Mouse (Mus musculus) hindbrain, embryonic 14.5 days (tissue): ENCODE results near the gene Plch1. TPM values are rescaled to one million over a fixed set of nuclear protein-coding genes. Genes with fewer than 3 reads are reported as not detected.
A peak's percentile ranks its signal among the peaks of the same experiment; 100 is the strongest.

Experiments
- ATAC-seq: fragments of 200-750 bp; cut with Nextera tagmentation; 2 replicates; pipeline ENCODE4 v1.8.0; 2017; ENCODE audit warnings: moderate number of reproducible peaks, mild to moderate bottlenecking, moderate TSS enrichment, moderate library complexity; ENCODE audit not compliant: low FRiP score
- DNase-seq: peaks from one replicate; pipeline ENCODE4 v3.0.0-alpha.2; 2015; ENCODE audit warnings: low spot score
- H3K27ac ChIP-seq: fragments of 300-500 bp; sonication (generic); 2 replicates; pipeline ENCODE4 v1.5.1; 2014; ENCODE audit warnings: mild to moderate bottlenecking, moderate library complexity
- H3K27me3 ChIP-seq: fragments of 300-500 bp; sonication (generic); 2 replicates; pipeline ENCODE4 v1.6.1; 2014; ENCODE audit warnings: mild to moderate bottlenecking, low read length, mixed read lengths; ENCODE audit not compliant: control insufficient read depth, insufficient read depth
- H3K36me3 ChIP-seq: fragments of 300-500 bp; sonication (generic); replicated peaks from 2 replicates; pipeline ENCODE4 v1.6.1; 2014; ENCODE audit not compliant: control insufficient read depth, insufficient read depth
- H3K4me1 ChIP-seq: fragments of 300-500 bp; sonication (generic); replicated peaks from 2 replicates; pipeline ENCODE4 v1.6.1; 2014; ENCODE audit warnings: antibody characterized with exemption, low read length, mixed read lengths; ENCODE audit not compliant: control insufficient read depth, insufficient read depth
- H3K4me2 ChIP-seq: fragments of 300-500 bp; sonication (generic); replicated peaks from 2 replicates; pipeline ENCODE4 v1.6.1; 2014; ENCODE audit warnings: mild to moderate bottlenecking, moderate library complexity
- H3K4me3 ChIP-seq: fragments of 300-500 bp; sonication (generic); replicated peaks from 2 replicates; pipeline ENCODE4 v1.5.1; 2014; ENCODE audit warnings: mild to moderate bottlenecking, low read length
- H3K9ac ChIP-seq: fragments of 300-500 bp; sonication (generic); 2 replicates; pipeline ENCODE4 v1.6.1; 2014
- H3K9me3 ChIP-seq: fragments of 300-500 bp; sonication (generic); 2 replicates; pipeline ENCODE4 v1.6.1; 2016; ENCODE audit warnings: low read length; ENCODE audit not compliant: control insufficient read depth
- WGBS: fragments of 180-500 bp; shearing (Covaris S2); extraction: QIAGEN DNeasy Blood & Tissue Kit; methylation state at CpG from one replicate; pipeline ENCODE4 v1.1.7; 2014; 5-methylcytosine and 5-hydroxymethylcytosine counted together
- polyA plus RNA-seq: library from polyadenylated mRNA; unstranded; fragments of >200 nt; fragmentation: Nextera tagmentation; extraction: Ambion mirVana; gene quantifications from 2 replicates; pipeline ENCODE4 v1.2.1, GENCODE M21; 2014

Plch1 gene
- polyA plus RNA-seq, 1 experiment from 2014 or later: 11.3 TPM

- no peak for DNase-seq
- ATAC-seq: no peak; the same call in 1 of the 2 replicates
- H3K9me3 ChIP-seq: no peaks in the 10 kb centered on the region
- H3K9ac ChIP-seq: no peak overlapping the region
- no peak overlapping the region for H3K4me3 ChIP-seq
- 13% methylated on average over 2 of the region's 2 CpGs for WGBS
- H3K36me3 ChIP-seq: no peaks in the 10 kb centered on the region
- H3K4me2 ChIP-seq: no peak overlapping the region
- H3K4me1 ChIP-seq: peaks cover 12% of the 10 kb centered on the region
- H3K27ac ChIP-seq: peak overlapping the region; percentile 43; the same call in 1 of the 2 replicates
- no peaks in the 10 kb centered on the region for H3K27me3 ChIP-seq
Measured at GRCm38 (mm10) chr3:63871249-63871648, 28.0 kb downstream of the Plch1 start.

DNA sequence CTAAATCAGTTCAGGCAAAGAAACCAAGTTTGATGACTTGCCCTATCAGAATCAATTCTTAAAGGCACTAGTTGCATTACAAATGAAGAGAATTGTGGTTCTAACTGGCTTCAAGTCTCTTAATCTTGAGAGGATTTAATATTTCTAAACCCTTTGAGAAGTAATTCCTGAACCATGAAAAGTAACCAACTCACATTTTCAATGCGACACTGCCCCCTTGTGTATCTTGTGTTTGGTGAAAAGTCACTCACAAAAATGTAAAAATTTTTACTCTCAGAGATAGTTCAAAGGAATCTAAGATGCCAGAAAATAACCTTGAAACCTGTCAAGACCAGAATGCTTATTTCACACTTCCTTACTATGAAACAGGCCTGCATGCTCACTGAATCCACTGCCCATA lies 31.0 kb downstream of the Plch1 start:
- no peaks in the 10 kb centered on the region for H3K36me3 ChIP-seq
- no peaks in the 10 kb centered on the region for H3K27me3 ChIP-seq
- no peak overlapping the region for H3K27ac ChIP-seq
- ATAC-seq: no peak
- no peaks in the 10 kb centered on the region for H3K9me3 ChIP-seq
- WGBS: 76% methylated on average over 1 of the region's 1 CpGs
- H3K4me2 ChIP-seq: no peak overlapping the region
- H3K9ac ChIP-seq: no peak overlapping the region
- peak; percentile 84 for DNase-seq
- peaks cover 21% of the 10 kb centered on the region for H3K4me1 ChIP-seq
- no peak overlapping the region for H3K4me3 ChIP-seq

DNA sequence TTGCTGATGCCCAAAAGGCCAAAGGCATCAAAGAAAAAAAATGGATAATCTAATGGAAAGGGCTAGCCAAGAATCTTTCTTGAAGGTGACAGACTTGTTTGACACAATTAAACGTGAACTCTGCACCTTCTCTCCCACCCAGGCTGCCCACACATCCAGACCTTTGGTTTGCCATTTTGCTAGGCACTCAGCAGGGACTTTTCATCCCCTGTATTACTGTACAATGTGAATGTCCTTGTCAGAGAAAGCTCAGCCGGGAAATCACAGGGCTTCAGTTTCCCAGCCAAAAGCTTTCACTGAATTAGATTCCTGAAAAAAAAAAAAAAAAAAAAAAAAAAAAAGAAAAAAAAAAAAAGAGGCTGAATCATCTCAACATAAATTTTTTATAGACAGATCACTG lies 34.2 kb downstream of the Plch1 start:
- no peak overlapping the region for H3K4me3 ChIP-seq
- no peak overlapping the region for H3K27ac ChIP-seq
- 47% methylated on average over 2 of the region's 2 CpGs for WGBS
- no peaks in the 10 kb centered on the region for H3K9me3 ChIP-seq
- no peak overlapping the region for H3K9ac ChIP-seq
- no peaks in the 10 kb centered on the region for H3K27me3 ChIP-seq
- ATAC-seq (no peak), DNase-seq (no peak)
- no peak overlapping the region for H3K4me2 ChIP-seq
- H3K4me1 ChIP-seq: peaks cover 9% of the 10 kb centered on the region; the same call in 1 of the 2 replicates
- H3K36me3 ChIP-seq: no peaks in the 10 kb centered on the region

DNA sequence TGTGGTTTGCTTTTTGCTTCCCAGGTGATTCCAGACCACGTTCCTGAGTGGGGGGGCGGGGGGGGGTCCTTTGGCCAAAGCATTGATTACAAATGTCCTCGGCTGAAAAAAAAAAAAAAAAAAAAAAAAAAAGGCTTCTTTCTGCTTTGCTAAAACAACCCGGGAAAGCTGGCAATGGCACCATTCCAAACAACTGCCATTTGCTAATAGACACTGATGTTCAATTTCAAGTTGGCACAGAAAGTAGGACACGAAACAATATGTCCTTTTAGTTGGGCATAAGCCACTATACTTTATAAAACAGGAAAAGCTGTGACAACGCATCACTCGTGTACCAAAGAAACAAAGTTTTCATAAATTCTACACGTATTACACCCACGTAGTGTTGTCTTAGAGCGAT lies 36.6 kb downstream of the Plch1 start:
- H3K9me3 ChIP-seq: no peaks in the 10 kb centered on the region
- ATAC-seq: no peak
- H3K4me3 ChIP-seq: no peak overlapping the region
- no peaks in the 10 kb centered on the region for H3K36me3 ChIP-seq
- peaks cover 9% of the 10 kb centered on the region; the same call in 1 of the 2 replicates for H3K4me1 ChIP-seq
- 71% methylated on average over 10 of the region's 10 CpGs for WGBS
- no peak overlapping the region for H3K9ac ChIP-seq
- H3K4me2 ChIP-seq: no peak overlapping the region
- DNase-seq: peak; percentile 44
- H3K27me3 ChIP-seq: no peaks in the 10 kb centered on the region
- H3K27ac ChIP-seq: no peak overlapping the region

- H3K27ac ChIP-seq: no peak overlapping the region
- H3K4me2 ChIP-seq: no peak overlapping the region
- H3K4me1 ChIP-seq: peaks cover 10% of the 10 kb centered on the region; the same call in 1 of the 2 replicates
- H3K9ac ChIP-seq: no peak overlapping the region
- H3K27me3 ChIP-seq: no peaks in the 10 kb centered on the region
- DNase-seq: no peak
- 81% methylated on average over 5 of the region's 5 CpGs for WGBS
- no peak for ATAC-seq
- H3K36me3 ChIP-seq: no peaks in the 10 kb centered on the region
- no peaks in the 10 kb centered on the region for H3K9me3 ChIP-seq
- H3K4me3 ChIP-seq: no peak overlapping the region
Measured at GRCm38 (mm10) chr3:63852828-63853227, 46.4 kb downstream of the Plch1 start.

DNA sequence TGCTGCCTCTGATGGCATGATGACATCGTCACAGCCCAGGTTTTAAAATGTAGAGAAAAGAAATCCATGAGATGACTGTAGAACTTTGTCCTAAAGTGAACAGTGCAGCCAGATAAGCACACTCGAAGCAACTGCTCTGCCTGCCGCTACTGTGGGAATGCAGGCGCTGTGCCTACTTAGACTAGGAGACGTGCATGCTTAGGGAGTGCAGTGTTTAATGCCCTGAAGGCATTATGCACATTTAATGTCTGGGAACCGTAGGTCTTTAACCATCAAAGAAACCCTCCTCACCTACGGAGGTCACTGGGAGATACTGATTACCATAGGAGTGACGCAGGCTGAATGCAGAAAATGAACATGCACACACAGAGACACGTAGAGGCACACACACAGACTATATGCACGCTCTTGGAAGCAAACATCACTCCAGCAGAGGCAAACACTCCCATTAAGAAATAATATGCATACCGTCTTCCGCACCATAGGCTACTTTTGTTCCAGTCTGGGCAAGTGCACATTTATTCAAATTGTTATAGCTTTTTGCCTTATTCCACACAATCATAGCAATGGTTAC lies 48.1 kb downstream of the Plch1 start:
- Histone ChIP-seq H3K36me3 (no peaks in the 10 kb centered on the region), H3K4me3 (peak overlapping the region; percentile 20), H3K4me2 (peak overlapping the region; percentile 50), H3K9me3 (no peaks in the 10 kb centered on the region), H3K9ac (peak overlapping the region; percentile 40), H3K27me3 (no peaks in the 10 kb centered on the region), H3K27ac (peak overlapping the region; percentile 38; the same call in 1 of the 2 replicates), H3K4me1 (peaks cover 10% of the 10 kb centered on the region; the same call in 1 of the 2 replicates)
- peak; percentile 64 for DNase-seq
- peak; percentile 88 for ATAC-seq
- WGBS: 20% methylated on average over 12 of the region's 12 CpGs

DNA sequence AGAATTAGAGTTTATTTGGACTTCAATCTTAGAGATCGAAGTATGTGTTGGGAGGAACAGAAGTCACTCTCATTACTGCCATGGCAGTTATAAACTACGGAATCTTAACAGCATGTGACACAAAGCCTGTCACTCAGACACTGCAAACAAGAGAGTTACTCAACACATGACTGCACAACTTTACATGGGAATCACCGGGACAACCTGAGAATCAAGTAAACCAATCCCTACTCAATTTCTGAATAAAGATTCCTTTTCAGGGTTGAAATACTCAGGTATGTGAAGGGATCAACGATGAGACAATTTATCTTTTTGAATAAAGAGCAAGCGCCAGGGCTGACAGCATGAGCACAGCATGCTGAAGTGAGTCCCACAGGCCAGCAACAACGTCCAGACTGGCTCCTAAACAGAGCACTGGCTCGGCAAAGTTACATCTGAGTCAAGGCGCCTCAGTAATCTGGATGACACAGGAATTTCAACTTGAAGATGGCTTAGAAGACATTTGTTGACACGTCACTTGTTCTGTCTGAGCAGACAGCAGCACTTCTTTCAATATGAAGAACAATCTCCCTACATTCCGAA lies 49.4 kb downstream of the Plch1 start:
- no peaks in the 10 kb centered on the region for H3K9me3 ChIP-seq

GRCm38 (mm10) chr3:63844141-63844540 lies 55.1 kb downstream of the Plch1 start:
- Histone ChIP-seq H3K27ac (no peak overlapping the region), H3K4me3 (no peak overlapping the region), H3K27me3 (no peaks in the 10 kb centered on the region), H3K36me3 (no peaks in the 10 kb centered on the region), H3K9ac (no peak overlapping the region), H3K4me2 (no peak overlapping the region), H3K9me3 (no peaks in the 10 kb centered on the region), H3K4me1 (no peaks in the 10 kb centered on the region)
- 66% methylated on average over 4 of the region's 4 CpGs for WGBS
- ATAC-seq (no peak), DNase-seq (no peak)

More for the DNA sequence above, 49.4 kb downstream of the Plch1 start:
- ATAC-seq: peak; percentile 41; the same call in 1 of the 2 replicates
- H3K4me1 ChIP-seq: peaks cover 10% of the 10 kb centered on the region; the same call in 1 of the 2 replicates
- no peak overlapping the region for H3K27ac ChIP-seq
- H3K36me3 ChIP-seq: no peaks in the 10 kb centered on the region
- no peak for DNase-seq
- WGBS: 19% methylated on average over 10 of the region's 10 CpGs
- 0 out of 2 replicates have a peak overlapping the region, but pooled peaks have one; percentile 28 for H3K9ac ChIP-seq
- H3K4me2 ChIP-seq: peak overlapping the region; percentile 35
- H3K4me3 ChIP-seq: no peak overlapping the region
- no peaks in the 10 kb centered on the region for H3K27me3 ChIP-seq

DNA sequence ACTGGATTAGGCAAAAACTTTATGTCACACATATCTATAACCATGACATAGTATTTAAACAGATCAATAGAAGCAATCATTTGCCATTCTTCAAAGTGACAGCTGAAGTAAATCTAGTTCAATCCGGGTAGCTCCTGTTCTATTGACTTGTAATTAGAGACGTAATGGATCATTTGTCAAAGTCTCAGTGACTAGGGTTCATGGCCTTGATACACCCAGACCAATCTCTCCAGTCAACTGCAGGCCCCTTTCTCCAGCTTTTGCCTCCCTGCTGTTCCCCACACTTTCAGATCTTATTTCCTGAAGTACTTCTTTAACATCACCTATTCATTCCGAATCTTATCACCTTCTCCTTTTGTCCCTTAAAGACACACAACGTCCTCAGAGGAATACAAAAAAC lies 56.8 kb downstream of the Plch1 start:
- DNase-seq: no peak
- WGBS: 46% methylated on average over 4 of the region's 4 CpGs

More for the DNA sequence above, 56.8 kb downstream of the Plch1 start:
- Histone ChIP-seq H3K36me3 (no peaks in the 10 kb centered on the region), H3K4me1 (no peaks in the 10 kb centered on the region), H3K27ac (no peak overlapping the region), H3K9me3 (no peaks in the 10 kb centered on the region), H3K4me2 (no peak overlapping the region), H3K4me3 (no peak overlapping the region), H3K9ac (no peak overlapping the region), H3K27me3 (no peaks in the 10 kb centered on the region)
- no peak for ATAC-seq
